ENCODE assay signal across 8 mouse cellular contexts in the genomic region with DNA sequence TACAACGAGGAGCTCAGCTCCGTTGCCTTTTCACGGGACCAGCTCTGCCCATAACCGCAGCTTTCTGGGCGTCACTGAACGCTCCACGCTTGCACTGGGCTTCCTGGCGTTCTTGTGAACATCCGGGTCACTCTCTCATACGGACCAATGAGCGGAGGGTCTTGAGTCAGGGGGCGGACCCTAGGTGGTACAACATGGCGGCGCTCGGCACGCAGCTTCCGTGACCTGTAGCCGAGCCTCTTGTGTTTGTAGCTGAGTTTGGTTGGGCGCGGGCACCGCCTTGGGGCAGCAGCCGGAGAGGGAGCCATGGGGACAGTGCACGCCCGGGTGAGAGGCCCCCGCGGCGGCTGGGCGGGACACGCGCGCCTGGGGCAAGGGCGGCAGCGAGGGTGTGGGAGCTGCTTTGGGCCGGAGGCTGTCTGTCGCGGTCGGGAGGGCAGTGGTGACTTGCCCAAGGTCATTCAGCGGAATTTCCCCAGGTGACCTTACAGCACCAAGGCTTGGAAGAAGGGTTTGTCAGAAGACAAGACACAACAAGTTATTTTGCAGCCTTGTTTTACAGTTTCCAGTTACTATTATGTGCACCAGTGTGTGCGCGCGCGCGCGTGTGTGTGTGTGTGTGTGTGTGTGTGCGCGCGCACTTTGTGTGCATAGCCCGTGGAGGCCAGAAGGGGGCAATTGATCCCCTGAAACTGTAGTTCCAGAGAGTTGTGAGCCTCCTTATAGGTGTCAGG. TPM values are rescaled to one million over a fixed set of nuclear protein-coding genes. Genes with fewer than 3 reads are reported as not detected.
DNase-seq lines count a peak whose midpoint lies in the region; ATAC-seq lines count a peak whose summit lies in the region.

A gene (plus strand): TSS at position 184 of the 734 bp plus-strand sequence.

- no peaks in the 10 kb centered on the region for H3K9me3 ChIP-seq in hindbrain, embryonic 14.5 days (ENCODE audit: control insufficient read depth, low read length)

- DNase-seq in R1 (ENCODE audit: low read depth, low spot score): peak; percentile 98
- DNase-seq in cerebellum, postnatal 25 days: peak; percentile 92
- peak; percentile 85 to 86 for DNase-seq in frontal cortex, postnatal 25 days (ENCODE audit: low spot score in 2 of 2)
- DNase-seq in hindbrain, embryonic 14.5 days (ENCODE audit: low spot score): peak; percentile 95
- peak; percentile 91 to 92 for DNase-seq in layer of hippocampus, postnatal 36 days
- DNase-seq in lung, postnatal 36 days: peak; percentile 96
- DNase-seq in retina, postnatal 1 day: peak; percentile 98
- peak; percentile 78 to 85 for DNase-seq in urinary bladder, adult 18-20 months (ENCODE audit: low spot score in 2 of 2)

- peak within 1 kb of the TSS; percentile 76 for H3K9ac ChIP-seq in hindbrain, embryonic 14.5 days

- H3K4me3 ChIP-seq in hindbrain, embryonic 14.5 days (replicated peaks; ENCODE audit: low read length): peak within 1 kb of the TSS; percentile 81

- 6% methylated on average over 48 of the region's 48 CpGs for WGBS in hindbrain, embryonic 14.5 days

- peaks cover 18% of the 10 kb centered on the region for H3K36me3 ChIP-seq in hindbrain, embryonic 14.5 days (replicated peaks; ENCODE audit: control insufficient read depth, insufficient read depth)

- H3K27ac ChIP-seq in hindbrain, embryonic 14.5 days: peak within 1 kb of the TSS; percentile 84

- peak within 1 kb of the TSS; percentile 87 for H3K4me2 ChIP-seq in hindbrain, embryonic 14.5 days (replicated peaks)

- H3K4me1 ChIP-seq in hindbrain, embryonic 14.5 days (replicated peaks; ENCODE audit: control insufficient read depth, insufficient read depth, low read length): peaks cover 10% of the 10 kb centered on the region; the same call in 1 of the 2 replicates

- peak; percentile 99 for ATAC-seq in hindbrain, embryonic 14.5 days (ENCODE audit: low FRiP score)

- H3K27me3 ChIP-seq in hindbrain, embryonic 14.5 days (ENCODE audit: control insufficient read depth, insufficient read depth, low read length): no peaks in the 10 kb centered on the region

RNA-seq across cellular contexts. Expression of the gene that starts here (rescaled TPM):
- polyA plus RNA-seq in hindbrain, embryonic 14.5 days (2014; fragmentation: Nextera tagmentation; extraction: Ambion mirVana): 56.3 and 56.7 TPM in 2 replicates
- total RNA-seq in layer of hippocampus, postnatal 36 days (2021): 10 to 100 TPM; 93.0 to 93.1 TPM

Comparison
In these comparisons a context has a peak if more than half of its experiments do, and no peak if none do; other contexts are left out.
1. Peak in every context shown above with its lines: DNase-seq, ATAC-seq, H3K4me3 ChIP-seq and H3K27ac ChIP-seq.